Mouse (Mus musculus): ENCODE data around the gene Myh14. TPM values are rescaled to one million over a fixed set of nuclear protein-coding genes. Genes with fewer than 3 reads are reported as not detected.

Myh14 gene
- total and polyA plus RNA-seq, 2 experiments from 2014 or later: 1.4 to 2.9 TPM

DNA sequence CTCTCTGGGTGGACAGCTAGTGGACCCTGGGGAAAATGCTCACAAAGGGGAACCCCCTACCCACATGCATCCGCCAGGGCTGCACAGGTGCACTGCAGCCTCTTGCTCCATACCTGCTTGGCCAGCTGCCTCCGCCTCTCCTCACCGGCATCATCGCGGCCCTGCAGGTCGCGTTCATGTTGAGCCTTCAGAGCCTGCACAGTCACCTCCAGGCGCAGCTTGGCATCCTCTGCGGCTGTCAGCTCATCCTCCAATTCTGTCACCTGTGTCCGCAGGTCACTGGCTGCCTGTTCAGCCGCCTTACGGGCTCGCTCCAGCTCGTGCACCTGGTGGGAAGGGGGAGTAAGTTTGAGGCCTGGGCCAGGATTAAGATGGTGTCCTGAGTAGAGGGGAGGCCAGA, 54.7 kb downstream of the Myh14 start:
- 61% methylated on average over 14 of the region's 14 CpGs for WGBS
- DNase-seq (ENCODE audit: low spot score) (no peak), ATAC-seq (ENCODE audit: insufficient read depth, low read depth) (no peak)
- no peak overlapping the region for H3K4me2 ChIP-seq (ENCODE audit: low read depth, low read length)
- no peak overlapping the region for H3K27ac ChIP-seq (ENCODE audit: low read depth)
- H3K4me1 ChIP-seq (ENCODE audit: control insufficient read depth, insufficient read depth): no peaks in the 10 kb centered on the region
- no peak overlapping the region for H3K4me3 ChIP-seq (ENCODE audit: low read depth, low read length)
- no peak for TF ChIP-seq CTCF (IDR thresholded peaks at IDR 0.05; ENCODE audit: low read depth)
- no peak for TF ChIP-seq EP300 (IDR thresholded peaks at IDR 0.05; ENCODE audit: low read depth)
- no peaks in the 10 kb centered on the region for H3K36me3 ChIP-seq (replicated peaks; ENCODE audit: control insufficient read depth, insufficient read depth, low read length)
- H3K9me3 ChIP-seq (replicated peaks; ENCODE audit: control insufficient read depth, low read length): no peaks in the 10 kb centered on the region
- no peak overlapping the region for H3K9ac ChIP-seq (replicated peaks; ENCODE audit: low read depth, low read length)
- peaks cover 25% of the 10 kb centered on the region; the same call in 1 of the 2 replicates for H3K27me3 ChIP-seq (ENCODE audit: control insufficient read depth, insufficient read depth, low read length)

- Histone ChIP-seq H3K27me3 (ENCODE audit: control insufficient read depth, insufficient read depth, low read length) (peaks cover 25% of the 10 kb centered on the region; the same call in 1 of the 2 replicates), H3K9me3 (replicated peaks; ENCODE audit: control insufficient read depth, low read length) (no peaks in the 10 kb centered on the region), H3K9ac (replicated peaks; ENCODE audit: low read depth, low read length) (no peak overlapping the region), H3K36me3 (replicated peaks; ENCODE audit: control insufficient read depth, insufficient read depth, low read length) (no peaks in the 10 kb centered on the region), H3K4me3 (ENCODE audit: low read depth, low read length) (no peak overlapping the region), H3K4me1 (ENCODE audit: control insufficient read depth, insufficient read depth) (no peaks in the 10 kb centered on the region), H3K4me2 (ENCODE audit: low read depth, low read length) (no peak overlapping the region), H3K27ac (ENCODE audit: low read depth) (no peak overlapping the region)
- TF ChIP-seq EP300 (IDR thresholded peaks at IDR 0.05; ENCODE audit: low read depth): no peak
- no peak for TF ChIP-seq CTCF (IDR thresholded peaks at IDR 0.05; ENCODE audit: low read depth)
- WGBS: 12% methylated on average over 10 of the region's 10 CpGs
- no peak for DNase-seq (ENCODE audit: low spot score)
- no peak for ATAC-seq (ENCODE audit: insufficient read depth, low read depth)
Measured at GRCm38 (mm10) chr7:44615309-44615708, 55.3 kb downstream of the Myh14 start.

DNA sequence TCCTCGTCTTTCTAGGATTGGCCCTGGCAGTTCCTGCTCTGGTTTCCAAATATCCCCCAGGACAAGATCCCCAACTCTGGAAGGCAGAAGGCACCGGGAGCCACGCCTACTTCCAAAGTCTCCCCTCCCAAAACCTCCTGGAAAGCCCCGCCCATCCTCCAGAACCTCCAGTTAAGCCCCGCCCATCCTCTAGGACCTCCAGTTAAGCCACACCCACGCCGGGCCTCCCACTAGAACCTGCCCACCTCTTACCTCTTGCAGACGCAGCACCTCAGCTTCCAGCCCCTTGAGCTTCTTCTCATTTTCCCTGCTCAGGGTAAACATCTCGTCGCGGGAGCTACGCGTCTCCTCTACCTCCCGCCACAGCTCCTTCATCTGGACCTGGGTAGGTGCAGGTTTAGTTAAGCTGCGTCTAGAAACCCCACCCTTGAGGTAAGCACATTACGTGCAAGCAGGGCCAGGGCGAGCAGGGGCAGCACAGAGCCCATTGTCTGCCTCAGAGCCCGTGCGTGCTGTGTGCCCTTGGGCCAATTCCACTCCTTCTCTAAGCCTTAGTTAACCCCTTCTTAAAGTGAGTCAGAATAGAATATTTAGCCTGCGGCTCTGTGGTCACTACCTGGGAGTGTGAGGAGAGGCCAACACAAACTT, 56.5 kb downstream of the Myh14 start:
- 9% methylated on average over 20 of the region's 20 CpGs for WGBS
- H3K9me3 ChIP-seq (replicated peaks; ENCODE audit: control insufficient read depth, low read length): no peaks in the 10 kb centered on the region
- no peaks in the 10 kb centered on the region for H3K36me3 ChIP-seq (replicated peaks; ENCODE audit: control insufficient read depth, insufficient read depth, low read length)
- TF ChIP-seq EP300 (IDR thresholded peaks at IDR 0.05; ENCODE audit: low read depth) (no peak), CTCF (IDR thresholded peaks at IDR 0.05; ENCODE audit: low read depth) (no peak)
- no peaks in the 10 kb centered on the region for H3K4me1 ChIP-seq (ENCODE audit: control insufficient read depth, insufficient read depth)
- H3K27ac ChIP-seq (ENCODE audit: low read depth): no peak overlapping the region
- DNase-seq (ENCODE audit: low spot score): no peak
- peaks cover 25% of the 10 kb centered on the region; the same call in 1 of the 2 replicates for H3K27me3 ChIP-seq (ENCODE audit: control insufficient read depth, insufficient read depth, low read length)
- no peak overlapping the region for H3K4me2 ChIP-seq (ENCODE audit: low read depth, low read length)
- no peak overlapping the region for H3K4me3 ChIP-seq (ENCODE audit: low read depth, low read length)
- H3K9ac ChIP-seq (replicated peaks; ENCODE audit: low read depth, low read length): no peak overlapping the region
- ATAC-seq (ENCODE audit: insufficient read depth, low read depth): no peak

DNA sequence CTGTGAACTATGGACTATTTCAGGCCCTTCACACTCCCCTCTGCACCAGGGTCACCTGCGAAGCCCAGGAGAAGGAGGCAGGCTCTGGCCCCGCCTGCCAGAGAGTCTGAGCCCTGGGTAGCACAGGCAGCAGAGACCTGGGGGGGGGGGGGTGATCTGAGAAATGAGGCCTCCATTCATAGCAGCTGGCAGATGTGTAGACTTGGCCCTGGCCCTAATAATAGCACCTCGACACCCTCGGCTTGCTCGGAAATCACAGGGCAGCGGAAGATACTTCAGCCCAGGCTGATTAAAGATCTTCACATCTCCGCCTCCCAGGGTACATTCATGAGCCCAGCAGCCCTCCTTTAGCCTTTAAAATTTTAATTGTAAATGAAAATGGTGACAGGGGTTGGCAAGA, 58.5 kb downstream of the Myh14 start:
- Histone ChIP-seq H3K27ac (ENCODE audit: low read depth) (no peak overlapping the region), H3K4me1 (ENCODE audit: control insufficient read depth, insufficient read depth) (no peaks in the 10 kb centered on the region), H3K27me3 (ENCODE audit: control insufficient read depth, insufficient read depth, low read length) (peaks cover 26% of the 10 kb centered on the region; the same call in 1 of the 2 replicates), H3K9me3 (replicated peaks; ENCODE audit: control insufficient read depth, low read length) (no peaks in the 10 kb centered on the region), H3K9ac (replicated peaks; ENCODE audit: low read depth, low read length) (no peak overlapping the region), H3K4me3 (ENCODE audit: low read depth, low read length) (no peak overlapping the region), H3K4me2 (ENCODE audit: low read depth, low read length) (no peak overlapping the region), H3K36me3 (replicated peaks; ENCODE audit: control insufficient read depth, insufficient read depth, low read length) (no peaks in the 10 kb centered on the region)
- 43% methylated on average over 7 of the region's 7 CpGs for WGBS
- ATAC-seq (ENCODE audit: insufficient read depth, low read depth): no peak
- no peak for DNase-seq (ENCODE audit: low spot score)
- TF ChIP-seq CTCF (IDR thresholded peaks at IDR 0.05; ENCODE audit: low read depth) (no peak), EP300 (IDR thresholded peaks at IDR 0.05; ENCODE audit: low read depth) (no peak)

DNA sequence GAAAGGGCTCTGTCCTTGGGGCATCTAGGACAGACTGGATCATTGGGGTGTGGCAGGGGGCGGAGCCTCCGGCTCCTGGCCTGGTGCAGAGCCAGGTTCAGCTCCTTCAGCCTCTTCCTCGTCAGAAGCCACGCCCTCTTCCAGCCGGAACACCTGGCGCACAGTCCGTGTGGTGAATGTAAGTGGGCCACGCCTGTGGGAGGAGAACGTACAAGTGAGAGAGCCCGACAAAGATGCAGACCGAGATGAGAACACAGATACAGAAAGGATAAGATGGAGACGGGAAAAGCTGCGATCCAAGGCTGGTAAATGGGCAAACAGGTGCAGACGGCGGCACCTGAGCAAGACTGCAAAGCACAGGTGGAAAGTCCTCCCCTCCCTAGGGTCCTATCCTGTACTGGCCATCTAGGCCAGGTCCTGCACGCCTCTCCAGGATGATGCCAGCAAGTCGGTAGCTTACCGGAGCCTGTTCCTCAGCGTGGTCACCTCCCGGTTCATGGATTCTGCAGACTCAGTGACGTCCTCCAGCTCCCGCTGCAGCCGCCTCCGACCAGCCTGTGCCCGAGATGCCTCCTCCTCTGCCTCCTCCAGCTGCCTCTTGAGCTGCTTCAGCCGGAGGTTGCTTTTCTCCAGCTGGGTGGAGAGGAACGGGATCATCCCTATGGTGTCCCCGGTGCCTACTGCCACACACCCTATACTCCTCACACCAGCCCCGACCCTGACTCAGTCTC, 64.3 kb downstream of the Myh14 start:
- H3K27me3 ChIP-seq (ENCODE audit: control insufficient read depth, insufficient read depth, low read length): peaks cover 59% of the 10 kb centered on the region

More for the DNA sequence above, 64.3 kb downstream of the Myh14 start:
- no peak overlapping the region for H3K9ac ChIP-seq (replicated peaks; ENCODE audit: low read depth, low read length)
- ATAC-seq (ENCODE audit: insufficient read depth, low read depth): peak; percentile 29; the same call in 1 of the 2 replicates
- no peaks in the 10 kb centered on the region for H3K9me3 ChIP-seq (replicated peaks; ENCODE audit: control insufficient read depth, low read length)
- H3K4me2 ChIP-seq (ENCODE audit: low read depth, low read length): no peak overlapping the region
- H3K36me3 ChIP-seq (replicated peaks; ENCODE audit: control insufficient read depth, insufficient read depth, low read length): no peaks in the 10 kb centered on the region
- WGBS: 8% methylated on average over 29 of the region's 29 CpGs
- TF ChIP-seq EP300 (IDR thresholded peaks at IDR 0.05; ENCODE audit: low read depth): no peak
- TF ChIP-seq CTCF (IDR thresholded peaks at IDR 0.05; ENCODE audit: low read depth): no peak
- H3K4me3 ChIP-seq (ENCODE audit: low read depth, low read length): no peak overlapping the region
- no peaks in the 10 kb centered on the region for H3K4me1 ChIP-seq (ENCODE audit: control insufficient read depth, insufficient read depth)
- no peak overlapping the region for H3K27ac ChIP-seq (ENCODE audit: low read depth)
- DNase-seq (ENCODE audit: low spot score): no peak

All from heart, postnatal 0 days (tissue).